Mouse (Mus musculus): ENCODE data around the gene Cdk6. TPM values are rescaled to one million over a fixed set of nuclear protein-coding genes. Genes with fewer than 3 reads are reported as not detected.

Cdk6 gene
- total and polyA plus RNA-seq, 2 experiments from 2014 or later = 9.4 to 19.8 TPM

DNA sequence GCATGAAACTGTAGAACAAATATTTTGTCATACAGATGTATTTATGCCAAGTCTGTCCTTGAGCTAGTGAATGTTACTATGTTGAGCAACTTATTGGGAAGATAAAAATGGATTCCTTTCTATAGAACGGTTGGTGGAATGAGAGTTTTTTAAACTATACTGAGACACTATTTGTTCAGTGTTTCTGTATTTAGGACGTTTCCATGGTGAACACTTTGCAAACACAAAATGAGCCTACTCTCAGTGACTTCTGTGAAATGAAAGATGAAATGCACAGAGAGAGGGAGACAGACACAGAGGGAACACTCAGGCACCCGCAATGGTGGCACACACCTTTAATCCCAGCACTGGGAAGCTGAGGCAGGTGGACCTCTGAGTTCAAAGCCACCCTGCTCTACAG is 51.6 kb downstream of the Cdk6 start:
- no peak overlapping the region for H3K4me2 ChIP-seq (ENCODE audit: low read depth)
- 65% methylated on average over 3 of the region's 3 CpGs for WGBS
- no peak for TF ChIP-seq CTCF (IDR thresholded peaks at IDR 0.05; ENCODE audit: low read depth)

GRCm38 (mm10) chr5:3394145-3394544 is 52.9 kb downstream of the Cdk6 start:
- Histone ChIP-seq H3K9me3 (ENCODE audit: low read length) (no peaks in the 10 kb centered on the region), H3K4me1 (ENCODE audit: insufficient read depth) (no peaks in the 10 kb centered on the region), H3K4me2 (ENCODE audit: low read depth) (no peak overlapping the region), H3K27me3 (ENCODE audit: insufficient read depth, low read length) (no peaks in the 10 kb centered on the region), H3K9ac (no peak overlapping the region), H3K4me3 (ENCODE audit: low read depth, low read length) (no peak overlapping the region), H3K27ac (ENCODE audit: low read depth, low read length) (no peak overlapping the region), H3K36me3 (ENCODE audit: insufficient read depth) (no peaks in the 10 kb centered on the region)
- DNase-seq (no peak), ATAC-seq (no peak)
- 90% methylated on average over 7 of the region's 7 CpGs for WGBS
- TF ChIP-seq CTCF (IDR thresholded peaks at IDR 0.05; ENCODE audit: low read depth) = no peak

More for the DNA sequence above, 51.6 kb downstream of the Cdk6 start:
- Histone ChIP-seq H3K27me3 (ENCODE audit: insufficient read depth, low read length) (no peaks in the 10 kb centered on the region), H3K4me3 (ENCODE audit: low read depth, low read length) (no peak overlapping the region), H3K36me3 (ENCODE audit: insufficient read depth) (no peaks in the 10 kb centered on the region), H3K27ac (ENCODE audit: low read depth, low read length) (no peak overlapping the region), H3K9ac (no peak overlapping the region), H3K9me3 (ENCODE audit: low read length) (no peaks in the 10 kb centered on the region), H3K4me1 (ENCODE audit: insufficient read depth) (no peaks in the 10 kb centered on the region)
- DNase-seq = no peak
- ATAC-seq = peak; percentile 65

DNA sequence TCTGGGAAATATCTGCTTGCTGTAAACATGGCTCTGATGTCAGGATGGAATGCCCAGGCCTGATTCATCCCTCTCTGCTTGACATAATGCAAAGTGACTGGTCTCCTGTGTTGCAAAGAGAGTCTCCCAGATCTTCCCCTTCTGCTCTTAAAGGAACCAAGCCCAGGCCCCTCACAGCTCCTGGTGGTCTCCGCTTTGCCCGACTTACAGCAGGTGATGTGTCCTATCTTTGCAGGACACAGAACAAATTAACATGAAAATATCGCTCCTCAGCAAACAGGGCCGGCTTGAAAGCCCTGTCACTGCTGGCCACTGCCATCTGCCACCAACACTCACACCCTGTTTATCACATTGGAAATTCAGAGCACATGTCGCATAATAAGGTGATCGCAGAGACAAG is 53.7 kb downstream of the Cdk6 start:
- DNase-seq (no peak), ATAC-seq (peak; percentile 40)
- Histone ChIP-seq H3K36me3 (ENCODE audit: insufficient read depth) (no peaks in the 10 kb centered on the region), H3K4me2 (ENCODE audit: low read depth) (no peak overlapping the region), H3K9ac (no peak overlapping the region), H3K27me3 (ENCODE audit: insufficient read depth, low read length) (no peaks in the 10 kb centered on the region), H3K9me3 (ENCODE audit: low read length) (no peaks in the 10 kb centered on the region), H3K4me3 (ENCODE audit: low read depth, low read length) (no peak overlapping the region), H3K4me1 (ENCODE audit: insufficient read depth) (no peaks in the 10 kb centered on the region), H3K27ac (ENCODE audit: low read depth, low read length) (no peak overlapping the region)
- 17% methylated on average over 6 of the region's 6 CpGs for WGBS
- no peak for TF ChIP-seq CTCF (IDR thresholded peaks at IDR 0.05; ENCODE audit: low read depth)

DNA sequence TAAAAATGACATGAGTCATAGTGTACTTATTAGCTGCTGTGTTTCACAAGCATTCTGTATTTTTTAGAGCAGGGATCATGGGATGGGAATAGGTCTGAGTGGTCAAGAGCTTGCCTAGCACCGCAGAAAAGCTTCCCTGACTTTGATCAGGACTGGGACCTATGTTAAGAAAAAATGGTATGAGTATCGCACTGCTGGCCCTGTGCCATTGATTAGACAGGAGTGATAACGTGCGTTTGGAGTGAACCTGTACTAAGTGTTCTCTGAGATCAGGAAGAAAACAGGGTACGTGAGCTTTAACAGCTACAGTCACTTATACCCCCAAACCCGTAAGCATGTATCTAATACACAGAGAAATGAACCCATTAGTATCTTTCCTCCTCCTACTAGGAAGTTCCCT is 54.9 kb downstream of the Cdk6 start:
- DNase-seq = no peak
- TF ChIP-seq CTCF (IDR thresholded peaks at IDR 0.05; ENCODE audit: low read depth) = no peak
- no peaks in the 10 kb centered on the region for H3K4me1 ChIP-seq (ENCODE audit: insufficient read depth)
- no peaks in the 10 kb centered on the region for H3K36me3 ChIP-seq (ENCODE audit: insufficient read depth)
- H3K4me2 ChIP-seq (ENCODE audit: low read depth) = no peak overlapping the region
- H3K9ac ChIP-seq = no peak overlapping the region
- no peak overlapping the region for H3K4me3 ChIP-seq (ENCODE audit: low read depth, low read length)
- H3K27ac ChIP-seq (ENCODE audit: low read depth, low read length) = 0 out of 2 replicates have a peak overlapping the region, but pooled peaks have one; percentile 9
- H3K27me3 ChIP-seq (ENCODE audit: insufficient read depth, low read length) = no peaks in the 10 kb centered on the region
- no peak for ATAC-seq
- WGBS = 59% methylated on average over 6 of the region's 6 CpGs
- no peaks in the 10 kb centered on the region for H3K9me3 ChIP-seq (ENCODE audit: low read length)

- no peaks in the 10 kb centered on the region for H3K27me3 ChIP-seq (ENCODE audit: insufficient read depth, low read length)
- peak; percentile 44 for DNase-seq
- no peak overlapping the region for H3K27ac ChIP-seq (ENCODE audit: low read depth, low read length)
- no peak overlapping the region for H3K4me3 ChIP-seq (ENCODE audit: low read depth, low read length)
- peak; percentile 50 for ATAC-seq
- H3K4me2 ChIP-seq (ENCODE audit: low read depth) = no peak overlapping the region
- H3K36me3 ChIP-seq (ENCODE audit: insufficient read depth) = no peaks in the 10 kb centered on the region
- H3K9ac ChIP-seq = no peak overlapping the region
- no peaks in the 10 kb centered on the region for H3K4me1 ChIP-seq (ENCODE audit: insufficient read depth)
- no peaks in the 10 kb centered on the region for H3K9me3 ChIP-seq (ENCODE audit: low read length)
- WGBS = 68% methylated on average over 11 of the region's 11 CpGs
- no peak for TF ChIP-seq CTCF (IDR thresholded peaks at IDR 0.05; ENCODE audit: low read depth)
Observed at GRCm38 (mm10) chr5:3396910-3397575, 55.8 kb downstream of the Cdk6 start.

GRCm38 (mm10) chr5:3399784-3400494 is 58.7 kb downstream of the Cdk6 start:
- H3K4me3 ChIP-seq (ENCODE audit: low read depth, low read length) = no peak overlapping the region
- DNase-seq (no peak), ATAC-seq (peak; percentile 30)
- TF ChIP-seq CTCF (IDR thresholded peaks at IDR 0.05; ENCODE audit: low read depth) = no peak
- H3K4me1 ChIP-seq (ENCODE audit: insufficient read depth) = no peaks in the 10 kb centered on the region
- H3K4me2 ChIP-seq (ENCODE audit: low read depth) = no peak overlapping the region
- no peaks in the 10 kb centered on the region for H3K36me3 ChIP-seq (ENCODE audit: insufficient read depth)
- no peak overlapping the region for H3K9ac ChIP-seq
- H3K27ac ChIP-seq (ENCODE audit: low read depth, low read length) = no peak overlapping the region
- H3K27me3 ChIP-seq (ENCODE audit: insufficient read depth, low read length) = no peaks in the 10 kb centered on the region
- 20% methylated on average over 7 of the region's 7 CpGs for WGBS
- no peaks in the 10 kb centered on the region for H3K9me3 ChIP-seq (ENCODE audit: low read length)

- TF ChIP-seq CTCF (IDR thresholded peaks at IDR 0.05; ENCODE audit: low read depth) = no peak
- 14% methylated on average over 6 of the region's 6 CpGs for WGBS
- peak; percentile 32; the same call in 1 of the 2 replicates for ATAC-seq
Observed at GRCm38 (mm10) chr5:3405102-3405501, 63.8 kb downstream of the Cdk6 start.

More at GRCm38 (mm10) chr5:3405102-3405501, 63.8 kb downstream of the Cdk6 start:
- Histone ChIP-seq H3K27ac (ENCODE audit: low read depth, low read length) (no peak overlapping the region), H3K4me2 (ENCODE audit: low read depth) (no peak overlapping the region; the same call in 1 of the 2 replicates), H3K36me3 (ENCODE audit: insufficient read depth) (no peaks in the 10 kb centered on the region), H3K9ac (no peak overlapping the region), H3K4me1 (ENCODE audit: insufficient read depth) (no peaks in the 10 kb centered on the region), H3K27me3 (ENCODE audit: insufficient read depth, low read length) (no peaks in the 10 kb centered on the region), H3K9me3 (ENCODE audit: low read length) (no peaks in the 10 kb centered on the region), H3K4me3 (ENCODE audit: low read depth, low read length) (no peak overlapping the region)
- DNase-seq = peak; percentile 63

All from forebrain, postnatal 0 days (tissue).